Mouse (Mus musculus) cortical plate, adult 2 months (tissue): Measurements from ENCODE around the gene Slc45a1.

Source experiments
- CTCF ChIP-seq: fragments of 200-500 bp; IDR thresholded peaks from 2 replicates; pipeline ENCODE4 v1.5.1; 2011; ENCODE audit warnings: mild to moderate bottlenecking, control low read depth, low read length; ENCODE audit not compliant: insufficient read depth; ENCODE audit errors: extremely low read depth
- POLR2A ChIP-seq: fragments of 200-500 bp; IDR thresholded peaks from 2 replicates; pipeline ENCODE4 v1.6.1; 2011; ENCODE audit warnings: mild to moderate bottlenecking, low read length, control low read depth; ENCODE audit not compliant: insufficient read depth; ENCODE audit errors: extremely low read depth

GRCm38 (mm10) chr4:150629266-150629665 is 22.7 kb downstream of the Slc45a1 start:
- TF ChIP-seq POLR2A = no peak
- TF ChIP-seq CTCF = no peak
